Mouse (Mus musculus) layer of hippocampus, postnatal 10 days (tissue): ENCODE measurements around the gene Olfr1378. TPM values are rescaled to one million over a fixed set of nuclear protein-coding genes. Genes with fewer than 3 reads are reported as not detected.

Experiments
- total RNA-seq, 2 experiments: library from RNA; stranded (reverse); gene quantifications; 2 replicates each; pipeline ENCODE4 v1.2.3; 2021

The Olfr1378 gene
- total RNA-seq, 2 experiments from 2014 or later: not detected

Other genes starting within 250 kb of the Olfr1378 start
- gene Zfp354c, start 138.8 kb upstream of the Olfr1378 start, total RNA-seq: 10 to 100 TPM; 59.8 to 66.1 TPM
- 1 to 10 TPM; 4.6 to 4.7 TPM for gene Zfp879, start 125.0 kb upstream of the Olfr1378 start, total RNA-seq
- gene Grm6, start 115.8 kb upstream of the Olfr1378 start, total RNA-seq: not detected
- gene Zfp454, start 78.9 kb upstream of the Olfr1378 start, total RNA-seq: 1 to 10 TPM; 7.0 to 7.1 TPM
- 10 to 100 TPM; 18.6 to 21.7 TPM for gene Zfp2, start 50.4 kb upstream of the Olfr1378 start, total RNA-seq
- gene Zfp354b, start 34.9 kb upstream of the Olfr1378 start, total RNA-seq: 1 to 10 TPM; 4.9 to 6.2 TPM
- not detected for gene 4933414I15Rik, start 22.8 kb upstream of the Olfr1378 start, total RNA-seq
- not detected for gene Prop1, start 12.8 kb upstream of the Olfr1378 start, total RNA-seq
- gene Olfr1377, start 15.4 kb downstream of the Olfr1378 start, total RNA-seq: not detected
- gene Olfr51, start 37.1 kb downstream of the Olfr1378 start, total RNA-seq: not detected
- gene Olfr54, start 47.7 kb downstream of the Olfr1378 start, total RNA-seq: not detected
- not detected for gene Olfr1375, start 81.6 kb downstream of the Olfr1378 start, total RNA-seq
- gene Zfp354a, start 92.7 kb downstream of the Olfr1378 start, total RNA-seq: 10 to 100 TPM in 1 of 2 experiments, 1 to 10 TPM in 1; 9.0 to 10.0 TPM